ENCODE assay signal across 18 mouse cellular contexts in genomic region chr2:35756467-35756866, GRCm38 (mm10).
DNase-seq lines count a peak whose midpoint lies in the region; ATAC-seq lines count a peak whose summit lies in the region.
"Had no signal": no experiment of that assay in that cellular context is flagged by ENCODE, and none has a peak within 500 bp of the region (broad histone marks: within the 10 kb centered on the region; RNA-seq: fewer than 3 reads in every experiment).

No protein-coding gene starts in this region.

- H3K4me2 ChIP-seq in limb, embryonic 12.5 days: no peak overlapping the region
- H3K4me2 ChIP-seq: embryonic facial prominence, embryonic 15.5 days; forebrain, embryonic 12.5 days had no signal

- H3K9me3 ChIP-seq in limb, embryonic 12.5 days: no peaks in the 10 kb centered on the region
- H3K9me3 ChIP-seq in limb, embryonic 10.5 days (replicated peaks): no peaks in the 10 kb centered on the region
- H3K9me3 ChIP-seq: embryonic facial prominence, embryonic 15.5 days; forebrain, embryonic 12.5 days had no signal

- H3K4me1 ChIP-seq in limb, embryonic 12.5 days (replicated peaks): no peaks in the 10 kb centered on the region
- H3K4me1 ChIP-seq in limb, embryonic 10.5 days: 0 out of 2 replicates have a peak, but pooled peaks cover 3% of the 10 kb centered on the region
- H3K4me1 ChIP-seq: embryonic facial prominence, embryonic 15.5 days had no signal

- 0 out of 2 replicates have a peak overlapping the region, but pooled peaks have one; percentile 9 for H3K9ac ChIP-seq in limb, embryonic 12.5 days (replicated peaks)
- H3K9ac ChIP-seq: embryonic facial prominence, embryonic 15.5 days; forebrain, embryonic 12.5 days; liver, embryonic 14.5 days had no signal

- H3K4me3 ChIP-seq in limb, embryonic 12.5 days (replicated peaks): no peak overlapping the region
- no peak overlapping the region for H3K4me3 ChIP-seq in limb, embryonic 10.5 days
- H3K4me3 ChIP-seq: embryonic facial prominence, embryonic 15.5 days; forebrain, embryonic 12.5 days; layer of hippocampus, adult 2 months; myocyte had no signal

- H3K27ac ChIP-seq in limb, embryonic 12.5 days: no peak overlapping the region
- no peak overlapping the region for H3K27ac ChIP-seq in limb, embryonic 10.5 days
- H3K27ac ChIP-seq: embryonic facial prominence, embryonic 15.5 days; forebrain, embryonic 12.5 days; hindbrain, postnatal 0 days; layer of hippocampus, adult 2 months; liver, embryonic 14.5 days had no signal

- DNase-seq in frontal cortex, adult 2 months (ENCODE audit: extremely low spot score in 1 of 2, low spot score in 1 of 2): no peak
- DNase-seq in limb, embryonic 10.5 days (ENCODE audit: low spot score): no peak
- peak; percentile 33 for DNase-seq in brain, adult 2 months (ENCODE audit: low read depth, low spot score)
- DNase-seq in left cerebral cortex, adult 18-20 months (ENCODE audit: low spot score in 2 of 2): no peak
- DNase-seq in urinary bladder, postnatal 14 days (ENCODE audit: low spot score): no peak
- DNase-seq: adrenal gland, postnatal 14 days; cerebellum, adult 11 months; gastrocnemius, postnatal 10 days; thymus, postnatal 14 days had no signal

- no peaks in the 10 kb centered on the region for H3K36me3 ChIP-seq in limb, embryonic 12.5 days
- H3K36me3 ChIP-seq in limb, embryonic 10.5 days: no peaks in the 10 kb centered on the region
- H3K36me3 ChIP-seq: embryonic facial prominence, embryonic 15.5 days; forebrain, embryonic 12.5 days had no signal

- WGBS in limb, embryonic 12.5 days: 64% methylated on average over 7 of the region's 7 CpGs
- WGBS in limb, embryonic 10.5 days: 70% methylated on average over 7 of the region's 7 CpGs

- peak; percentile 21; the same call in 1 of the 2 replicates for ATAC-seq in frontal cortex, adult (ENCODE audit: low TSS enrichment)
- ATAC-seq in limb, embryonic 12.5 days (ENCODE audit: insufficient number of reproducible peaks, insufficient read depth, low FRiP score, low TSS enrichment, low read depth): no peak
- ATAC-seq in neutrophil, adult 5-6 weeks (ENCODE audit: extremely low read depth, insufficient number of reproducible peaks, low FRiP score, poor library complexity, severe bottlenecking): peak; percentile 71
- ATAC-seq: hindbrain, postnatal 0 days had no signal

- H3K27me3 ChIP-seq in limb, embryonic 12.5 days: peaks cover 4% of the 10 kb centered on the region; the same call in 1 of the 2 replicates
- no peaks in the 10 kb centered on the region for H3K27me3 ChIP-seq in limb, embryonic 10.5 days (ENCODE audit: low read depth, poor library complexity, severe bottlenecking)
- H3K27me3 ChIP-seq: forebrain, embryonic 12.5 days had no signal
